Mouse (Mus musculus): ENCODE measurements around the gene Foxd1.

DNA sequence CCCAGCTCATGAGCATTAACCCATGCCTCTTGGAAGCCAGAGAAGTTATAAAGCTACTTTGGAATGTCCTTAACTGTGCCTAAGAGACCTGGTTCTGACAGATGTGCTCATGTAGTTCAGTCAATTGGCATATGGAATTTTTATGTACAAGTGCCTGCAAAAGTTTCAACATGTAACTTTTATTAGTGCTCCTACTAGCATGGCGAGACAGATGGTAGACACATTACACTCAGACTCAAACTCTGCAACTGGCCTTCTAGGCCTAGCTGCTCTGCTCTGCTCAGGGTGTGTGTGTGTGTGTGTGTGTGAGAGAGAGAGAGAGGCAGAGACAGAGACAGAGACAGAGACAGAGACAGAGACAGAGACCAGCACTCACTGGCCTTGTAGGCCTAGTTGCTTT lies 17.8 kb upstream of the Foxd1 start:
- no peak for TF ChIP-seq CTCF (IDR thresholded peaks at IDR 0.05; ENCODE audit: low read depth, low read length)
- TF ChIP-seq POLR2A (IDR thresholded peaks at IDR 0.05; ENCODE audit: borderline replicate concordance, low read depth, low read length): no peak

Measured in bone marrow macrophage, adult 2 months (primary cell).